Mouse (Mus musculus) layer of hippocampus, adult 2 months (tissue): ENCODE data around the gene Olfr773. TPM values are rescaled to one million over a fixed set of nuclear protein-coding genes. Genes with fewer than 3 reads are reported as not detected.
"Not testable (repeated sequence)": the region's sequence is repeated elsewhere in the genome, so short reads cannot be mapped to it uniquely, and the experiment has no call there.

ENCODE experiments used
- DNase-seq, 2 experiments: peaks; one replicate each; pipeline ENCODE4 v3.0.0; 2022; ENCODE audit warnings: low spot score in 2 of 2
- H3K27ac ChIP-seq: fragments of 200-600 bp; 2 replicates; pipeline ENCODE4 v1.8.1; 2022
- H3K4me3 ChIP-seq: fragments of 200-600 bp; 2 replicates; pipeline ENCODE4 v1.8.1; 2022; ENCODE audit warnings: mild to moderate bottlenecking
- CTCF ChIP-seq: fragments of 200-600 bp; conservative IDR thresholded peaks from 2 replicates; pipeline ENCODE4 v1.8.1; 2022; ENCODE audit warnings: antibody characterized with exemption, mild to moderate bottlenecking, moderate library complexity
- long read RNA-seq, 2 experiments: library from polyadenylated mRNA; stranded (forward); transcript quantifications; one replicate each; pipeline ENCODE4 v2.0.0; 2021; ENCODE audit warnings: borderline mapping rate in 2 of 2
- total RNA-seq, 2 experiments: library from RNA; stranded (reverse); gene quantifications; 2 replicates each; pipeline ENCODE4 v1.2.3; 2021

Olfr773 gene
- not detected for total RNA-seq
- long read RNA-seq, experiment 1, result 0 reads
- long read RNA-seq, experiment 2, result 0 reads

- not testable (repeated sequence) for H3K4me3 ChIP-seq, DNase-seq, H3K27ac ChIP-seq
Observed at GRCm38 (mm10) chr10:129187319-129187718, at the start of gene Olfr773. Gene Olfr773, minus strand, starts transcription at chr10:129187419.

- Histone ChIP-seq H3K4me3 (no peak within 1 kb of the TSS), H3K27ac (no peak within 1 kb of the TSS)
- no peak for TF ChIP-seq CTCF
- no peak for DNase-seq
Observed at GRCm38 (mm10) chr10:129235904-129236303, 48.7 kb upstream of the Olfr773 start, which contains the start of gene Olfr774. Gene Olfr774, plus strand, starts transcription at chr10:129236204.

GRCm38 (mm10) chr10:129230737-129231136 is 43.5 kb upstream of the Olfr773 start:
- no peak for TF ChIP-seq CTCF
- DNase-seq, result no peak
- H3K27ac ChIP-seq, result no peak overlapping the region
- no peak overlapping the region for H3K4me3 ChIP-seq

GRCm38 (mm10) chr10:129177821-129178220 is 9.4 kb downstream of the Olfr773 start, which contains the start of gene Olfr772:
Gene Olfr772, minus strand, starts transcription at chr10:129177921.
- DNase-seq, H3K4me3 ChIP-seq, H3K27ac ChIP-seq: not testable (repeated sequence)

- Histone ChIP-seq H3K4me3 (no peak within 1 kb of the TSS), H3K27ac (no peak within 1 kb of the TSS)
- DNase-seq, result no peak
- TF ChIP-seq CTCF, result no peak
Observed at GRCm38 (mm10) chr10:129164651-129165050, 22.6 kb downstream of the Olfr773 start, which contains the start of gene Olfr771. Gene Olfr771, minus strand, starts transcription at chr10:129164751.

GRCm38 (mm10) chr10:129138898-129139297 is 48.3 kb downstream of the Olfr773 start, which contains the start of gene Olfr770:
Gene Olfr770, minus strand, starts transcription at chr10:129138998.
- TF ChIP-seq CTCF, result no peak
- H3K4me3 ChIP-seq, result no peak within 1 kb of the TSS
- H3K27ac ChIP-seq, result no peak within 1 kb of the TSS
- no peak for DNase-seq

Other genes starting within 250 kb of the Olfr773 start
- not detected for gene Mettl7b, start 226.4 kb downstream of the Olfr773 start, total RNA-seq
- not detected for gene Olfr9, start 198.0 kb downstream of the Olfr773 start, total RNA-seq
- gene Olfr763, start 176.6 kb downstream of the Olfr773 start, total RNA-seq, result not detected
- not detected for gene Olfr764-ps1, start 147.5 kb downstream of the Olfr773 start, total RNA-seq
- not detected for gene Olfr765, start 137.4 kb downstream of the Olfr773 start, total RNA-seq
- gene Olfr766-ps1, start 118.4 kb downstream of the Olfr773 start, total RNA-seq, result not detected
- not detected for gene Olfr767, start 104.5 kb downstream of the Olfr773 start, total RNA-seq
- gene Olfr768, start 88.0 kb downstream of the Olfr773 start, total RNA-seq, result not detected
- not detected for gene Olfr769, start 69.6 kb downstream of the Olfr773 start, total RNA-seq
- not detected for gene Olfr770, start 48.4 kb downstream of the Olfr773 start, total RNA-seq
- gene Olfr771, start 22.7 kb downstream of the Olfr773 start, total RNA-seq, result not detected
- gene Olfr772, start 9.5 kb downstream of the Olfr773 start, total RNA-seq, result not detected
- not detected for gene Olfr774, start 48.8 kb upstream of the Olfr773 start, total RNA-seq
- not detected for gene Olfr775, start 61.0 kb upstream of the Olfr773 start, total RNA-seq
- gene Olfr776, start 71.7 kb upstream of the Olfr773 start, total RNA-seq, result not detected
- not detected for gene Olfr777, start 84.1 kb upstream of the Olfr773 start, total RNA-seq
- not detected for gene Olfr780, start 130.7 kb upstream of the Olfr773 start, total RNA-seq
- not detected for gene Olfr781, start 141.4 kb upstream of the Olfr773 start, total RNA-seq
- not detected for gene Olfr782, start 161.4 kb upstream of the Olfr773 start, total RNA-seq
- under 1 TPM; 0.10 to 0.18 TPM for gene Olfr784, start 196.7 kb upstream of the Olfr773 start, total RNA-seq
- gene Olfr785, start 218.0 kb upstream of the Olfr773 start, total RNA-seq, result not detected
- gene Olfr786, start 239.9 kb upstream of the Olfr773 start, total RNA-seq, result not detected